Mouse (Mus musculus): ENCODE results near the gene Olfr1016.

GRCm38 (mm10) chr2:85766798-85767197, 35.5 kb downstream of the Olfr1016 start, which contains the start of gene Olfr1013:
- no peak for TF ChIP-seq MAX (IDR thresholded peaks at IDR 0.05; ENCODE audit: low read depth)
- TF ChIP-seq REST (IDR thresholded peaks at IDR 0.05; ENCODE audit: insufficient read depth, insufficient read length): no peak
- TF ChIP-seq TCF12 (IDR thresholded peaks at IDR 0.05; ENCODE audit: insufficient read depth, poor library complexity, severe bottlenecking): no peak
- no peak for TF ChIP-seq POLR2A (IDR thresholded peaks at IDR 0.05; ENCODE audit: insufficient read length, low read depth)
- TF ChIP-seq CEBPB (IDR thresholded peaks at IDR 0.05; ENCODE audit: insufficient read depth, poor library complexity, severe bottlenecking): no peak
- no peak for TF ChIP-seq E2F4 (IDR thresholded peaks at IDR 0.05; ENCODE audit: insufficient read depth)

All from myocyte (in vitro differentiated cells).